Mouse (Mus musculus) megakaryocyte, embryonic 14.5 days (primary cell): Measurements from ENCODE around the gene Zfp873. TPM values are rescaled to one million over a fixed set of nuclear protein-coding genes. Genes with fewer than 3 reads are reported as not detected.
"Not testable (repeated sequence)": the region's sequence is repeated elsewhere in the genome, so short reads cannot be mapped to it uniquely, and the experiment has no call there.

ENCODE experiments used
- H3K27me3 ChIP-seq: replicated peaks from 2 replicates; pipeline ENCODE3; 2012; ENCODE audit warnings: inconsistent platforms
- H3K36me3 ChIP-seq: replicated peaks from 2 replicates; pipeline ENCODE3; 2012; ENCODE audit warnings: low read length, inconsistent platforms, mixed read lengths
- H3K4me1 ChIP-seq: 2 replicates; pipeline ENCODE4 v1.6.1; 2012; ENCODE audit warnings: inconsistent platforms
- H3K4me3 ChIP-seq: replicated peaks from 2 replicates; pipeline ENCODE3; 2012; ENCODE audit warnings: moderate library complexity, mild to moderate bottlenecking, inconsistent platforms
- H3K9me3 ChIP-seq: 2 replicates; pipeline ENCODE4 v1.6.1; 2012; ENCODE audit warnings: inconsistent platforms
- FLI1 ChIP-seq: IDR thresholded peaks from 2 replicates; pipeline ENCODE4 v1.6.1; 2012; ENCODE audit warnings: low read length, inconsistent platforms, mixed read lengths
- GATA1 ChIP-seq: IDR thresholded peaks from 3 replicates; pipeline ENCODE4 v1.6.1; 2012; ENCODE audit warnings: mixed read lengths, low read length, inconsistent platforms, borderline replicate concordance
- polyA plus RNA-seq: library from polyadenylated mRNA; stranded (reverse); fragments of >175 nt; gene quantifications from 2 replicates; pipeline ENCODE4 v1.2.3, GENCODE M21; 2012; ENCODE audit warnings: low replicate concordance; ENCODE audit not compliant: insufficient read depth

The Zfp873 gene
- polyA plus RNA-seq, result 0.04 TPM in 1 of 2 replicates, not detected in the other

DNA sequence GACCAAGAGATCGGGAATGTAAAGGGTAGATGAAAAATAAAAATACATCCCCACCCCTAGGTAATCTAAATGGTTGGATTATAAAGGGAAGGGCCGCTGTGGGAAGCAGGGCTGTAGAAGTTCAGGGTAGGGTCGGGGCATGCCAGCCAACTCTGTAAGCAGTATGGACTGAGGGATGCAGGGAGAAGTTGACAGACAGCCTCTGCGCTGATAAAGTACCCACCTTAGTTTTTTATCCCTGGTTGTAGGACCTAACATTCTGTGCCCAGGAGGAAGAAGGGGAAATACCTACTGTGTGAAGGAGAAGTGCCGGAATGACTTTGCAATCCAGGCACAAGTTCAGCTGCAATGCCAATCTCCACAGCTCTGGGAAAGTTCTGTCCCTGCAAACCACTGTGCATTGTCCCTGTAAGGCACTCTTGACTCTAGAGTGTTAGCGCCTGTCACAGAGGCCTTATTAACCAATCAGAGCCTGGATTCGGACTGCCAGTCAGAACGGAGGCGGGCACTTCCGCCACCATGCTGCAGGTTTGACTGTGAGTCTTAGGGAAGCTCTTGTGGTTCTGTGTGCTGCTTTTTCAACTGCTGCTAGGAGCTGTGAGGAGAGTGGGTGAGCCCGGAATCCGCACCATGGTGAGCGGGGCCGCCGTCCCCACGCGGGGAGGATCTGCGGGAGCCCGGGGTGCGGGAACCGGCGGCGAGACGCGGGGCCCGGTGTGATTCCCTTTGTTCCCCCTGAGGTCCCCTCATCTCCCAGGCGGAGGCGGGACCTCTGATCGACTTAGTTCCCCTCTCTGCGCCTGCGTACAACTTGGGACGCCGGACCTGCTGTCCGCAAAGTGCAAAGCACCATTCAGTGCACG is at the start of gene Zfp873:
TSS of gene Zfp873 (plus strand) at position 527 of the 863 bp plus-strand sequence.
- Histone ChIP-seq H3K27me3 (no peaks in the 10 kb centered on the region), H3K9me3 (peaks cover 45% of the 10 kb centered on the region), H3K4me3 (peak within 1 kb of the TSS; percentile 93), H3K4me1 (peaks cover 14% of the 10 kb centered on the region), H3K36me3 (peaks cover 21% of the 10 kb centered on the region)
- TF ChIP-seq FLI1 (no peak), GATA1 (no peak)

- not testable (repeated sequence) for H3K4me3 ChIP-seq
- H3K9me3 ChIP-seq, result peaks cover 37% of the 10 kb centered on the region
Measured at GRCm38 (mm10) chr10:82003209-82003608, 44.7 kb upstream of the Zfp873 start.

DNA sequence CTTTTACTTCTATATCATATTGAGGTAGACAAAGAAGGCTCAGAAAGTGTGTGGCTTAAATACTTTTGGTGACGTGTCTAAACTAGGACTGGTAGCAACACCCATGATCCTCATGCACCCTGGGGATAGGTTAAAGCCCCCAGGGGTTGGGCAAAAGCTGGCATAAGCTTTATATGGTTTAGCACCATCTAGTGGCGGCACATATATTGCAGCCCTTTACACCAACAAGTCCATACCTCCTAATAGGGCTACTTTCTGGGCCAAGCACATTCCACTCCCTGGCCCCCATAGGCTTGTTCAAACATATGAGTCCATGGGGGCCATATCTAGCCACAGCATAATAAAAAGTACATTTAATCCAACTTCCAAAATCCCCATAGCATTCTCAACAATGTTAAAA is 43.1 kb upstream of the Zfp873 start:
- not testable (repeated sequence) for H3K4me1 ChIP-seq, H3K27me3 ChIP-seq, H3K4me3 ChIP-seq
- Histone ChIP-seq H3K9me3 (peaks cover 49% of the 10 kb centered on the region), H3K36me3 (peaks cover 15% of the 10 kb centered on the region)

More at GRCm38 (mm10) chr10:82003209-82003608, 44.7 kb upstream of the Zfp873 start:
- H3K27me3 ChIP-seq, H3K36me3 ChIP-seq, H3K4me1 ChIP-seq: not testable (repeated sequence)

GRCm38 (mm10) chr10:82042191-82042590 is 5.7 kb upstream of the Zfp873 start:
- H3K27me3 ChIP-seq, result no peaks in the 10 kb centered on the region
- H3K36me3 ChIP-seq, result no peaks in the 10 kb centered on the region
- H3K9me3 ChIP-seq, result peaks cover 23% of the 10 kb centered on the region
- no peak overlapping the region for H3K4me3 ChIP-seq
- no peak for TF ChIP-seq GATA1
- no peaks in the 10 kb centered on the region; the same call in 1 of the 2 replicates for H3K4me1 ChIP-seq

DNA sequence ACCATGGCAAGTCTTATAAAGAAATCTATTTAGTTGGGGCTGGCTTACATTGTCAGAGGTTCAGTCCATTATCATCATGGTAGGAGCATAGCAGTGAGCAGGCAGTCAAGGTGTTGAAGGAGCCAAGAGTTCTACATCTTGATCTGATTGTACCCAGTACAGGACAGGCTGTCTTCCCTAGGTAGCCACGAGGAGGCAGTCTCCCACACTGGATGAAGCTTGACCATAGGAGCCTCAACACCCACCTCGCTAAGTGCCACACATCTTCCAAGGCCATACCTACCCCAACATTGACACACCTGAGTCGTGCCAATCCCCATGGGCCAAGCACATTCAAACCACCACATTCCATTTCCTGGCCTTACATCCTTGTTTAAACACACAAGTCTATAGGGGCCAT is 1.3 kb upstream of the Zfp873 start:
- peaks cover 33% of the 10 kb centered on the region for H3K9me3 ChIP-seq
- H3K4me3 ChIP-seq, result peak overlapping the region; percentile 29

GRCm38 (mm10) chr10:82048460-82048804 is 509 bp downstream of the Zfp873 start:
- not testable (repeated sequence) for H3K27me3 ChIP-seq
- peak overlapping the region; percentile 93 for H3K4me3 ChIP-seq
- H3K36me3 ChIP-seq, result peaks cover 27% of the 10 kb centered on the region
- H3K9me3 ChIP-seq, result peaks cover 51% of the 10 kb centered on the region
- H3K4me1 ChIP-seq, result peaks cover 16% of the 10 kb centered on the region

More for the DNA sequence above, 1.3 kb upstream of the Zfp873 start:
- Histone ChIP-seq H3K36me3 (peaks cover 9% of the 10 kb centered on the region), H3K4me1 (peaks cover 14% of the 10 kb centered on the region), H3K27me3 (no peaks in the 10 kb centered on the region)
- TF ChIP-seq GATA1 (no peak), FLI1 (no peak)

DNA sequence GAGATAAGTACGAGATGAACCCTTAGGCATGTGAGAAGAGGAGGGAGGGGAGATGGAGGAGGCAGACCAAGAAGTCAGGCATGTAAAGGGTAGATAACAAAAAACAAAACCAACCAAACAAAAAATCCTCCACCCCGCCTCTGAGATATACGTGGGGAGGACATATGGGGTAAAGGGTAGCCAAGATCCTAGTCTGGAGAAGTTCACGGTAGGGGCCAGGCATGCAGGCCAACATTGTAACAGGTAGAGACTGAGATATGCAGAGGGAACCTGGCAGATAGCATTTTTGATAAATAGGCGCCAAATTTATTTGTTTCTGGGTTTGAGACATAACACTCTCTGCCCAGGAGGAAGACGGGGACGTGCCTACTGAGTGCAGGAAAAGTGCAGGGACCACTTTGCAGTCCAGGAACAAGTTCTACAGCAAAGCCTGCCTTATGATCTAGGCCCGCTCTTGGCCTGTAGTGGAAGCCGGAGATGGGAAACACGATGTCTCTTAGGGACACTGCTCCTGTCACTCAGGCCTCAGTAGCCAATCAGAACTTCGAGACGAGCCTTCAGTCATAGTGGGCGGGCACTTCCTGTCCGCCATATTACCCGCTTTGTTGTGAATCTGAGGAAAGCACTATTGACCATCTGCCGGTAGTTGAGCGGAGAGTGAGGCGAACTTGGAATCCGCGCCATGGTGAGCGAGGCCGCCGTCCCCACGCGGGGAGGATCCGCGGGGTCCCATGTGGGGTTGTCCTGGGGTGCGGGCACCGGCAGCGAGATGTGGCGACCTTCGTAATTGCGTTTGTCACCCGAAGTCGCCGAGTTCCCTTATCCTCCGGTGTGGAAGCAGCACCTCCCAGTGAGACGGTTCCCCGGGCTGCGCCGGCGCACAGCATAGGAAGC is 35.1 kb downstream of the Zfp873 start, which contains the start of gene BC024063:
TSS of gene BC024063 (plus strand) at position 626 of the 894 bp plus-strand sequence.
- H3K4me1 ChIP-seq, H3K36me3 ChIP-seq, H3K27me3 ChIP-seq, H3K9me3 ChIP-seq: not testable (repeated sequence)
- peak within 1 kb of the TSS; percentile 89 for H3K4me3 ChIP-seq

GRCm38 (mm10) chr10:82083622-82083971 is 35.7 kb downstream of the Zfp873 start:
- H3K27me3 ChIP-seq, H3K9me3 ChIP-seq, H3K4me1 ChIP-seq, H3K36me3 ChIP-seq: not testable (repeated sequence)
- H3K4me3 ChIP-seq, result peak overlapping the region; percentile 89

Other genes starting within 250 kb of the Zfp873 start
- not detected in 2 replicates for gene Gm4767, start 235.9 kb upstream of the Zfp873 start, polyA plus RNA-seq
- not detected in 2 replicates for gene Gm32687, start 184.2 kb upstream of the Zfp873 start, polyA plus RNA-seq
- gene Zfp781, start 117.6 kb upstream of the Zfp873 start, polyA plus RNA-seq, result not detected in 2 replicates
- not detected in 2 replicates for gene BC024063, start 35.2 kb downstream of the Zfp873 start, polyA plus RNA-seq
- gene AU041133, start 79.9 kb downstream of the Zfp873 start, polyA plus RNA-seq, result not detected in 2 replicates
- 0.17 TPM in 1 of 2 replicates, not detected in the other for gene Zfp938, start 193.2 kb downstream of the Zfp873 start, polyA plus RNA-seq